Mouse (Mus musculus) MEL (cell line): ENCODE results near the gene Tubg2.

ENCODE experiments used
- CHD2 ChIP-seq: IDR thresholded peaks from 2 replicates; pipeline ENCODE4 v1.6.1; 2011; ENCODE audit warnings: low read length, improper control_type of control experiment
- CTCF ChIP-seq, 3 experiments: IDR thresholded peaks in 2 of 3; conservative IDR thresholded peaks in 1 of 3; 2 replicates each; pipeline ENCODE4 v1.5.1; 2011 to 2012; ENCODE audit warnings: low read length in 3 of 3, low read depth in 2 of 3, mild to moderate bottlenecking in 2 of 3, improper control_type of control experiment in 1 of 3, inconsistent platforms in 1 of 3, mixed read lengths in 1 of 3, moderate library complexity in 1 of 3; ENCODE audit not compliant: control insufficient read depth in 1 of 3, insufficient read depth in 1 of 3, poor library complexity in 1 of 3, severe bottlenecking in 1 of 3
- ELF1 ChIP-seq: IDR thresholded peaks from 2 replicates; pipeline ENCODE4 v1.6.1; 2014; ENCODE audit warnings: low read depth, mild to moderate bottlenecking, inconsistent platforms, low read length, improper control_type of control experiment, moderate library complexity
- MAFK ChIP-seq: IDR thresholded peaks from 2 replicates; pipeline ENCODE4 v1.6.1; 2011; ENCODE audit warnings: low read depth, mild to moderate bottlenecking, low read length, improper control_type of control experiment, borderline replicate concordance
- MEF2A ChIP-seq: IDR thresholded peaks from 2 replicates; pipeline ENCODE4 v1.6.1; 2014; ENCODE audit warnings: low read depth, mild to moderate bottlenecking, inconsistent platforms, low read length, improper control_type of control experiment; ENCODE audit not compliant: poor library complexity, insufficient replicate concordance, severe bottlenecking; ENCODE audit errors: extremely low read depth
- MXI1 ChIP-seq: IDR thresholded peaks from 2 replicates; pipeline ENCODE4 v1.6.1; 2011; ENCODE audit warnings: mild to moderate bottlenecking, low read depth, low read length, improper control_type of control experiment
- POLR2A ChIP-seq, 2 experiments: IDR thresholded peaks; 2 replicates each; pipeline ENCODE4 v1.6.1; 2011 to 2012; ENCODE audit warnings: low read length in 2 of 2, mild to moderate bottlenecking in 2 of 2, control low read depth in 1 of 2, improper control_type of control experiment in 1 of 2, low read depth in 1 of 2, moderate library complexity in 1 of 2; ENCODE audit not compliant: control insufficient read depth in 1 of 2, insufficient read depth in 1 of 2, poor library complexity in 1 of 2
- UBTF ChIP-seq: IDR thresholded peaks from 2 replicates; pipeline ENCODE4 v1.6.1; 2012; ENCODE audit warnings: low read depth, mild to moderate bottlenecking, inconsistent platforms, low read length, improper control_type of control experiment, moderate library complexity, borderline replicate concordance; ENCODE audit not compliant: insufficient read depth
- USF1 ChIP-seq: IDR thresholded peaks from 2 replicates; pipeline ENCODE4 v1.6.1; 2014; ENCODE audit warnings: low read depth, mild to moderate bottlenecking, inconsistent platforms, low read length, improper control_type of control experiment, moderate library complexity
- ZMIZ1 ChIP-seq: IDR thresholded peaks from 2 replicates; pipeline ENCODE4 v1.6.1; 2012; ENCODE audit warnings: low read depth, mild to moderate bottlenecking, inconsistent platforms, low read length, improper control_type of control experiment, moderate library complexity

DNA sequence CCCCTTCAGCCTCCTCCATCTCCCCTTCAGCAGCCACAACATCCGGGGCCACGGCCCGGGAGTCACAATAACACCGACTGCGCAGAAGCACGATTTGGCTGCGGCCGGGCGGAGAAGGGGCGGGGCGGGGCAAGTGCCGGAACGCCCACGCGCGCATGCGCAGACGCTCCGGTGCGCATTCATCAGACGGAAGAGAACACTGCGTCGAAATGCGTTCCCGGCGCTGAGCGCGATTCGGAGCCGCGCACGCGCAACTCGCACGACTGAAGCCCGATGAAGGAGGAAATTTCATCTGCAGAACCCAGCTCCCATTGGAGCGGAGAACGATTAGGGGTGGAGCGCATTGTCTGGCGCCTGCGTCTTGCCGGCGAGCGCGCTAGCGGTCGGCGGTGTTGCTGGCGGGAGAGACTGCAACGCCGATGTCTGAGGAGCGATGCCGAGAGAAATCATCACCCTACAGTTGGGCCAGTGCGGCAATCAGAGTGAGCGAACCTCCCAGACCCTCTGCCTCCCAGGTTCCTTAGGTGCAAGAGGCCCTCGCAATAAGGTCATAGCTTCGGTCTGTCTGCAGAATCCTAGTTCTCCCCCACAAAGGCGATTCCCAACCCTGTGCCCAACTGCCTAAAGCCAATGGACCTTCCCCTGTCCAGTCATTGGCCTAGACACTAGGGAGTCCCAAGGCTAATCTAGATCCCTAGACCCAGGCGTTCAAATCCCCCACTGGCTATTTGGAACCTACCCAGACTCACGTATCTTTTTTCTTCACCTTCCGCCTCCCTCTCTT lies 35.8 kb upstream of the Tubg2 start, which contains the start of the genes Retreg3 and Tubg1:
- TF ChIP-seq ZMIZ1 = peak; percentile 95; the same call in 1 of the 2 replicates
- peak; percentile 69 to 99 for TF ChIP-seq POLR2A (IDR thresholded peaks at IDR 0.05; ENCODE audit: control insufficient read depth in 1 of 2, insufficient read depth in 1 of 2, low read depth in 1 of 2, low read length in 2 of 2, poor library complexity in 1 of 2)
- TF ChIP-seq CTCF (IDR thresholded peaks at IDR 0.05 in 2 of 3, conservative IDR thresholded peaks at IDR 0.05 in 1 of 3; ENCODE audit: control insufficient read depth in 1 of 3, insufficient read depth in 1 of 3, low read depth in 2 of 3, low read length in 3 of 3, poor library complexity in 1 of 3, severe bottlenecking in 1 of 3) = no peak
- TF ChIP-seq MEF2A = no peak
- no peak for TF ChIP-seq CHD2
- no peak for TF ChIP-seq MAFK
- peak; percentile 93 for TF ChIP-seq ELF1
- TF ChIP-seq UBTF = 0 out of 2 replicates have a peak, but pooled peaks have one; percentile 35
- TF ChIP-seq MXI1 = peak; percentile 71; the same call in 1 of the 2 replicates
- TF ChIP-seq USF1 = peak; percentile 38; the same call in 1 of the 2 replicates
